Mouse (Mus musculus): ENCODE measurements around the gene Gpr146.

Gpr146 gene

DNA sequence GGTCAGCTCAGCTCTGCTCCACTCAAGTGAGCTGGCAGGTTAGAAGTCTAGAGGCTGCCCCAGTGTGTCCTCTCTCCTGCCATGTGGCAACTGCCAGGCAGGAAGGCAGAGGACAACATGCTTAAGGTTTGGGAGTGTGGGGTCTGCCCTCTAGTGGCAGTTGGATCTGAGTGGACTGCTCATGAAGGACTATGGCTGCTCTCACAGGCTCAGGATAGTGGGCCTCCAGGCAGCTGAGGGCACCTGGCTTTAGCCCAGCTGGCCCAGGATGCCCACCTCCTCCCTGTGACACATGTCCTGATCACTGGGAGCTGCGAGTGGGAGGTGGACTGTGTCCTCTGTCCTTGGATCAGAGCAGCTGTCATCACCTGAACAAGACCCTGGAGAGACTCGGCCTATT is 18.8 kb upstream of the Gpr146 start:
- DNase-seq = peak in 1 of 2 experiments; percentile 50

DNA sequence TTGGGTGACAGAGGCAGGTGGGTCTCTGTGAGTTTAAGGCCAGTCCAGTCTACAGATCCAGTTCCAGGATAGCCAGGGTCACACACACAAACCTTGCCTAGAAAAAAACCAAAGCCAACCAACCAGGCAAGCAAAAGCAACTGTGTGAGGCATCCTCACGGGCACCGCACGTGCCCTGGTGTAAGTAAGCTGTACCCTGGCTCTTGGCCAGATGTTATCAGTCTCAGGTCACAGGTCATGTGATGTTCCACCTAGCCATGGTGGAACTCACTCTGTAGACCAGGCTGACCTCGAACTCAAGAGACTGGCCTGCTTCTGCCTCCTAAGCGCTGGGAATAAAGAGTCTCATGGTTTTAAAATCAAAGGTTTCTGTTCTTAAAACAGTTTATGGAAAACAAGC is 18.3 kb upstream of the Gpr146 start:
- no peak for DNase-seq

DNA sequence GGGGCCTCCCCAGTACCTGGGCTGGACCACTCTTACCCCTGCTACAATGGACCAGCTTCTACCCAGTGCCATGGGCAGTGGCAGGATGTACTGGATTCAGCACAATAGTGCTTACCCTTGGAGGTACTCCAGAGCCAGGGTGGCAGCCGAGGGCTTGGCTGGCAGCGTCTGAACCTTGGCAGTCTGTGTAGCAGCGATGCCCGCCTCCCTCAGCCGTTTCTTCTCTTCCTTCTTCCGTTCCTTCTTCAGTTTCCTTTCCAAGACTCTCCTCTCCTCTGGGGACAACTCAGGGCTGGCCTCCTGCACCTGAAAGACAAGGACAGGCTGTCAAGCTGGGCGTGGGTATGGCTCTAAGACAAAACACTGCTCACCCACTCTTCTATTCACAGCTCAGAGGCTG is 13.6 kb upstream of the Gpr146 start:
- DNase-seq = no peak

DNA sequence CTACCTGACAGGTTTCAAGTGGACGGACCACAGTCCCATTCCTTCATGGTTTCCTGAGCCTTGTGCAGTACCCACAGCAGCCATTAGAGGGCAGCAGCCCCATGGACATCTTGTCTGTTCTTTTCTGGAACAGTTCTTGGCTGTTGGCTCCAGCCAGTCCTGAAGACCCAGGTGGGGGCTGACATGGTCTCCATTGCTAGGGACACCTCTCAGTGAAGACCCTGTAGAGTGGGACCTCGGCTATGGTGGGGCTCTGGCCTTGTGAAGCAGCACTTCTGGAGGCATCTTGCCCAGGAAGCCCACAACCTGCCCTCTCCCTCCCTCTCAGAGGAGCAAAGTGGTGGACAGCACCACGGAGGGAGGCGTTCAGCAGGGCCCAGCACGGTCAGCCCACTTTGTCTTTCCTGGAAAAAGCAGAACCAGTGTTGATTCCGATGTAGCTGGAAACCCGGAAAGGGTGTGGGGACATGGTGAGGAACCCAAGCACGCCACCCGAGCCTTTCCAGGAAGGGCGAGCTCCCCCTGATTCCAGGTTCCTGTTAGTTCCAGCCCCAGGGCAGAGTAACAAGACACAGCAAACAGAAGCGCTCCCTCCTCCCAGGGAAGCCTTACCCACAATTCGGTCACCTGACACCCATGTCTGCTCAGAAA is 13.1 kb upstream of the Gpr146 start:
- DNase-seq = peak; percentile 75 to 93

DNA sequence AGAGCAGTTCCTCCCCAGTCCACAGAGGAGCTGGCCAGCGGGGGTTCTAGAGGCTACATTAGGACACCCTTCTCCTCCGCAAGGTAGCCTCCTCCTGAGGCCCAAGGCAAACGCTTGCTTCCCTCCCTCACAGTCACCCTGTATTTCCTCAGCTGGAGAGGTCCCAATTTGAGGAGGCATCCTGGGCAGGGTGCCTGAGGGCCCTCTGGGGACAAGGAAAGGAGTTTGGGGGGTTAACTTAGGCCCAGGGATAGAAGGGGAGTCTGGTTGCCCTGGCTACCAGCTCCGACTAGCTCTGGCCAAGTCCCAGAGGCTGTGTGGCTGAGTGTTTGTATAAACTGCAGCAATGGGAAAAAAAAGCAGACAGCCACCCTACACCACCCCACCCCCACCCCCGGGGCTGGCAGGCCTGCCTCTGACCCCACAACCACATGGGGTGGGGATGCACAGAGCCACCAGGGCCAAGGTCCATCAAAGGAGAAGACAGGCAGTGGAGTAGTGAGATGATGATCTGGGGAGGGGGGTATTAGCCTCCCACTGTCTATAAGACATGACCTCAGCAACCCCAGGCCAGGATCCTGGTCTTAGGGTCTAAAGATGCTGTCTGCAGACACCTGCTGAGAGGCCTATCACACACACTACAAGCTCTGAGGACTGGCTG is 12.5 kb upstream of the Gpr146 start:
- no peak for DNase-seq

DNA sequence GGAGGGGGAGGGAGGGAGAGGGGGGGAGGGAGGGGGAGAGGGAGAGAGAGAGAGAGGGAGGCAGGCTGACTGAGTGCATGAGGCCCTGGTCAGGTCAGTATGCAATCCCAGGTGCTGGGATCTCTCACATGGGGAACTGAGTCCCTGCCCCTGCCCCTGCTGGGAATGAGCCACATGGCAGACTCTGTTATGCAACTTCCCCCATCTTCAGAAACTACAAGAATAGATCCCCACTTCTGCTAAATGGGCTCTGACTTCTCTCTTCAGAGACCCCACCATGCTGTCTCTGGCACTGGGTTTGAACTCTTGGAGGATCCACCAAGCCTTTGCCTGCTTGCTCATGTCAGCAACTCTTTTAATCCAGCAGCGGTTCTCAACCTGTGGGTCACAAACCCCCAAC is 11.7 kb upstream of the Gpr146 start:
- DNase-seq = no peak

DNA sequence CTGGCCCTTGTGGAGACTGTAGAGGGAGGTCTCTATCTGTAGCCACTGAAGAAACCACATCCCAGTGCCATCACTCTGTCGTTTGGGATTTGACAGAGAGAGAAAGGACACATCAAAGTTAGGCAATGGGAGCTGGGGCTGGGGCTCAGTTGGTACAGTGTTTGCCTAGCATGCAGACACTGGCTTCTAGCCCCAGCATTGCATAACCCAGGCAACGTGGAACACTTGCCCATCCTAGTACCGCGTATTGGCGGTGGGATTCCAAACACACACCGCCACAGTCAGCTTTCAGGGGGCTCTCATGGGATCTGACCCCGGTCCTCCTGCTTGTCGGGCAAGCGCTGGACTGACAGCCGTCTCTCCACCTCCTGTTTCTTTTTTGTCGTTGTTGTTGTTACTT is 11.0 kb upstream of the Gpr146 start:
- DNase-seq = no peak

DNA sequence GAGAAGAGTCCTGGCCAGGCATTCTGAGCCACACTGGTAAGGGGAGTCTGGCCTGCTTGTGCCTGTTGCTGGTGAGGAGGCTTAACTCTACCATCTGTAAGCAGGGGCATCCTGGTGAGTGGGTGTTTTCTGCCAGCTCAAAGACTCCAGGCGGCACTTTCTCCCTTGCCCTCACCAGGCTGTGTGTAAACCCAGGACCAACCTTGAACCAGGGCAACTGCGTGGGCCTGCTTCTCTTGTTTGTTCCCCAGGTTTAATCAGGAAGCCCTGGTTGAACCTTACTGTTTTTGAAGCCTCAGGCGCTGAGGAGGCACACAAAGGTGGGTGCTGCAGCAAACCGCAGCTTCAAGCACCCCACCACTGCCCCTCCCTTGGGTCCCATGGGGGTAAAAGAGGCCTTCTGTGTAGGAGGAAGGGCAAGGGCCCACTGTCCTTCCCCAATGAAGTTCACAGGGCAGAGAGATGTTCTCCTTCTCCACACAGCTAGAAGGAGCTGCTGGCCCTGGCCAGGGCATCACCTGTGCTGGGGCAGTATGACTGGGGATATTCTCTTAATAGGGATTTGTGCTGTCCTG is 9.5 kb upstream of the Gpr146 start:
- DNase-seq = peak; percentile 70 to 75

DNA sequence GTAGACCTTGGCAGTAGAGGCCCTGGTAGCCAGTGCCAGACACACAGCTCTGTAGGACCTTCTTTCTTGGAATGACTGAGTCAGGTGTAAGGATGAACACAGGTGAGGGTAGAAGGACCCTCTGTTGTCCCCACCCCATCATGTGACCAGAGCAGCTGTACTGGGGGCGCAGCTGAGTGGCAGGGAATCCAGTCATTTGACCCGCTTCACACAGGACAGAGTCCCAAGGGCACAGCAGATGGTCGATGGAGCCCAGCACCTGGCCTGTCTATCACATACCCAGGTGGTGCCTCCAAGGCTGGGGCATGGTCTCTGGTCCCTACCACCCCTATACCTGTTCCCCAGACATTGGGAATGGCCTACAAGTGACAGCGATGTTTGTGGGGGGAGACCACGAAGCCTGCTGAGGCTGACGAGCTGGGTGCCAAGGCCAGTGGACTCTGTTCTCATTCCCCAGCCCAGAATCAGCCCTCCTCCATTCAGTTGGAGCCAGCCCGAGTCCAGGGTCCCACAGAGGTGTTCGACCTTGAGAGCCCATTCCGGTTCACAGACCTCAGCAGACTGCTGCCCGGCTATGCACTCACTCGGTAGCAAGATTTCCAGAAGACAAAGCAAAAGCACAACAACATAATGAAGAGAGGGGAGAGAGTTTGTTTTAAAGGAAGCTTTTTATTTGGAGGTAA is 8.7 kb upstream of the Gpr146 start:
- DNase-seq = no peak

DNA sequence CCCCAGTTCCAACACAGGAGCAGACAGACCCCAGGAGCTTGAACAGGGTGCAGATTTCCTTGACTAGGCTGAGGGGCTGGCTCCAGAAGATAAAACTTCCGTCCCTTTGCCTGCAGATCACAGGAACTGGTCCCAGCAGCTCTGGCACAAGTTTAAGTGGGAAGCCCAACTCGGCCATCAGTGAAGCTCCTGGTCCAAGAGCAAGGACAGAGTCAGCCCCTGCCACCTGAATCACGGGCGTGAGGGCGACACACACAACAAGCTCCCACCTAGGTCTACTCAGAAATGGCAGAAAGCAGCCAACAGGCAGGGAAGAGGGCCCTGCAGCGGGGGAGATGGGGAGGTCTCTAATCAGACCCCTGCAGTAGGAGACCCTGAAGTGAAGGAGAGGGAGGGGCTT is 7.2 kb upstream of the Gpr146 start:
- DNase-seq = no peak

DNA sequence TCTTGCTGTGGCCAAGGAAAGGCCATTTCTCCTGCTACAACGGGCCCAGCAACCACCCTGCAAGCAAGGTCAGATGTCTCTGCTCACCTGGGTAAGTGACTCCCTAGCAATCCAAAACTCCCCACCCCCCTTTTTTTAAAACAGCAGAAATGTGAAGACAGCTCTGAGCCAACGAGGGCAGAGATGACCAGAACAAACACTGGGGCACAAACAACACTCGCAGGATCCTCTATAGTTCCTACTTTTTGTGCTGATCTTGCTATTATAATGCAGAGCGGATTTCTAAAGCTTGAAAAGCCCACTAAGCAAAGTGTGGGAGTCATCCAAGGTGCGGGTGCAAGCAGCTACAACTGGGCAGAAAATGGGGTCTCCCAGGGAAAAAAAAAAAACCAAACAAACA is 6.4 kb upstream of the Gpr146 start:
- DNase-seq = no peak

DNA sequence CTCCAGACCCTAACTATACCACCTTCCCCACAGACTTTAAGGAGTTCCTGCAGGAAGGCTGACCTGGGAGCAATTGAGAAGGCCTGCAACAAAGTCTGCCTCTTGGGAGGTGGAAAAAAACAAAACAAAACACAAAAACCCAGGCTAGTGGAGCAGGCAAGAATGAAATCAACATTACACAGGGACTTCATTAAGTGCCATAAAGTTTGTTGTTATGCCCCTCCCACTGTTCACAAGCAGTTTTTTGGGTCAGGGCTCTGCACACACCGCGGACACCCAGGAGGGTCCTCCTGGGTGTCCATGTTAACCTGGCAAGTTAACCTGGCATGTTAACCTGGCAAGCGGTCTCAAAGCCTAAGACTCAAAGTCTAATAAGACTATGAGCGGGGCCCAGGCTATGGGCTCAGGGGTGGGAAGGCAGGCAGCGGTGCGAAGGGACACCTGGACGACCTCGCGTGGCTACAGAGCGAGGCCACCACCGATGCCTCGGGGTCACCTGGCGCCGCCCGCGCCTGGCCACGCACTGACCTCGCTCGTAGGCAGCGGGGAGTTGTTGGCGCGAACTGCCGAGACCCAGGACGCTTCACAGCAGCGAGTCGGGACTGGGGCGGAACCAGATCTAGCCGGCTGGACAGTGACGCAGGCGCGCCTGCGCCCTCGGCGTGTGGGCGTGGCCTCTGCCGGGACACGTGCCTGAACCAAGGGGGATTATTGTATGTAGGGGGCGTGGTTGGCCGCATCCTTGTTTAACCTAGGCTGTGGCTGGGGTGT is 5.7 kb upstream of the Gpr146 start:
- peak; percentile 86 to 94 for DNase-seq

DNA sequence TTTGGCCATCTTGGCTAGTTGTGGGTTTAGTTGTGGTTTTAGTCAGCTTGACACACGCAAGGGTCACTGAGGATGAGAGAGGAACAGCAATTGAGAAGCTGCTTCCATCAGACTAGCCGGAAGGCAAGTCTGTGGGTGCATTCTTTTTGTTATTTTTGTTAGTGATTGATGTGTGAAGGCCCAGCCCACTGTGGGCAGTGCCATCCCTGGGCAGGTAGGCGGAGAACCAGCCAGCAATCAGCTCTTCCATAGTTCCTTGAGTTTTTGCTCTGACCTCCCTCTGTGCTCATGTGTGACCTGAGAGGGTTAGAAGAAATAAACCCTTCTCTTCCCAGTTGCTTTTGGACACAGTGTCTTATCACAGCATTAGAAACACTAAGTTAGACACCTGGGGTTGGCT is 4.4 kb upstream of the Gpr146 start:
- DNase-seq = no peak

DNA sequence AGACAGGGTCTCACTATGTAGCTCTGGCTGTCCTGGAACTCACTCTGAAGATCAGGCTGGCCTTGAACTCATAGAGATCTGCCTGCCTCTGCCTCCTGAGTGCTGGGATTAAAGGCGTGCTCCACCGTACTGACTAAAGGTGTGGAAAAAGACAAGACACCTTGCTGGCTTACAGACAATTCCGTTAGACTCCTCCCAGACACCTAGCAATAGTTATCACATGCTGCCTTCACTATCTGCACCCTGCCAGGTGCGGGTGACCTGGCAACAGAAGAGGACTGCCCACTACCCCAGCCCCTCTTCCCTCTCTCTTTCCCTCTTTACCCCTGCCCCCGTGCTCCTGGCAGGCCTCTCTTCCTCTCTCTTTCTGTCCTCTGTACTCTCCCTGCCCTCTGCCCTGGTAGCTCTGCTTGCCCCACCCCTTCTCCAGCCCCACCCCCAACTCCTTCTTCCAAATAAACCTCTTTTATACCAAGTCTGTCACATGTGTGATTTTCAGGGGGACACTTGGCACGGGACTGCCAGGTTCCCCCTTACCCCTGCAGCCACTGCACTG is 3.5 kb upstream of the Gpr146 start:
- DNase-seq = no peak

DNA sequence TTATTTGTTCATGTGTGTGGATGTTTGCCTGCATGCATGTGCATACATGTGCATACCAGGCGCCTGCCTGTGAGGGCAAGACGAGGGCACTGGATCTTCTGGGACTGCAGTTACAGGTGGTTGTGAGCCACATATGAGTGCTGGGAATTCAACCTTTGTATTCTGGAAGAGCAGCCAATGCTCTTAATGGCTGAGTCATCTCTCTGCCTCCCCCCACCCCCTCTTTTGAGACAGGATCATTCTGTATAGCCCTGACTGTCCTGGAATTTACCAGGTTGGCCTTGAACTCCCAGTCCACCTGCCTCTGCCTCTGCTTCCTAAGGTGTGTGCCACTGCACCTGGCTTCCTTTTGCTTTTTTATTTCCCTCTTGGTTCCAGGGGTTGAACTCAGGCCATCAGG is 2.7 kb upstream of the Gpr146 start:
- DNase-seq = no peak

DNA sequence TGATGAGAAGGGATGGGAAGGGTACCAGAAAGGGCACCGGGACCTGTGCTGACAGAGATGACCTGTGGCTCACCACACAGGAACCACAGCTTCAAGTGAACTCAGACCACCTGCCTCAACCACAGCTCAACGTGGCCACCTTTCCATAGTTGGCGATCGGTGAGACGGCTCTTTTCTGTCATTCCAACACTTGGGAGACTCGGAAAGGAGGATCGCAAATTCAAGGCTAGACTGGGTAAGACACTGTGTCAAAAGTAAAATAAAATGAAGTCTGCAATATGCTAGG is 717 bp downstream of the Gpr146 start:
- no peak for DNase-seq

DNA sequence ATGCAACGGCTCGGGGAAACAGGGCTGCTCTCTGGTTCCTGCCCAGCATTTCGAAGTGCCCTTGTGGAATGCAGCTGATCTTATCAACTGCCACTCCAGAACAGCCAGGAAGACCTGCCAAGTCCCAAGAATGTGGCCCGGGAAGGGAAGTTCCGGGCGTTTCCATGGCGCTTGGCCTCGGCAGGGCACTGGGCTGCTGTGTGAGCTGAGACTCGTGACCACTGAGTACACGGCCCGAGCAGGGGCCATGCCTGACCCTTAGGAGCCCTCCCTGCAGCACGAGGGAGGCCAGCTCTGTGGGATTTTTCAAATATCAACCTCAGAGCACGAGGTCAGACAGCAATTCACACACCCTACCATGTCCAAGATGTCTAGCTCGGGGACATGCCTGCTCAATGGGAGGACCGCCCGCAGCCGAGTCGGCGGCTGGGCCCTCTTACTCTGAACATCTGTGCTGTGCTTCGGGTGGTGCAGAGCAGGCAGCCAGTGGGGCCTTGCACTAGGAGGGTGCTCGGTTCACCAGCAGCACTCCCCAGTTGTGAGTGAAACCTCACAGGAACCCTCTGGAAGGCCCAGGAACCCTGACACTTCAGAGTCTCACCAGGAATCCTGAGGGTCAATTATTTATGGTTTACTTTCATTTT is 1.6 kb downstream of the Gpr146 start:
- DNase-seq = peak in 1 of 2 experiments; percentile 33

DNA sequence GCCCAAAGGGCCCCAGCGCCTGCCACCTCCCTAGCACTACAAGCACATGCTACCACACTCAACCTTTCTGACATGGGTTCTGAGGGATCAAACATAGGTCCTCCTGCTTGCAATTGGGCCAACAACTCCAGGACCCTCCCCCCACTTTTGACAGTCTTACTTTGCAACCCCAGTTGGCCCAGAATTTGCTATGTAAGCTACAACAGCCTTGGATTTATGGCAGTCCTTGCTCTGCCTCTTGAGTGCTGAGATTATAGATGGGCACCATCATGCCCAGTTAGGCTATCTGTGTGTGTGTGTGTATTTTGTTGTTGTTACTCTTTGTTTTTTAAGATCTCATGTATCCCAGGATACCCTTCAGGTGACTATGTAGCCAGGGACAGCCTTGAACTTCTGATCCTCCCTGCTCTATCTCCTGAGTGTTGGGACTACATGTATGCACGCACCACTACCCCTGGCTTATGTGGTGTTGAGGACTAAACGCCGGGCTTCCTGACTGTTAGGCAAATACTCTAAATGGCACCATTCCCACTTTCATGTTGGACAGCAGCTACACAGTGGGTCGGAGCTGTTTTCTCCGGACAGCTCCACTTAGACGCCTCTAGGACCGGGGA is 2.4 kb downstream of the Gpr146 start:
- DNase-seq = no peak

DNA sequence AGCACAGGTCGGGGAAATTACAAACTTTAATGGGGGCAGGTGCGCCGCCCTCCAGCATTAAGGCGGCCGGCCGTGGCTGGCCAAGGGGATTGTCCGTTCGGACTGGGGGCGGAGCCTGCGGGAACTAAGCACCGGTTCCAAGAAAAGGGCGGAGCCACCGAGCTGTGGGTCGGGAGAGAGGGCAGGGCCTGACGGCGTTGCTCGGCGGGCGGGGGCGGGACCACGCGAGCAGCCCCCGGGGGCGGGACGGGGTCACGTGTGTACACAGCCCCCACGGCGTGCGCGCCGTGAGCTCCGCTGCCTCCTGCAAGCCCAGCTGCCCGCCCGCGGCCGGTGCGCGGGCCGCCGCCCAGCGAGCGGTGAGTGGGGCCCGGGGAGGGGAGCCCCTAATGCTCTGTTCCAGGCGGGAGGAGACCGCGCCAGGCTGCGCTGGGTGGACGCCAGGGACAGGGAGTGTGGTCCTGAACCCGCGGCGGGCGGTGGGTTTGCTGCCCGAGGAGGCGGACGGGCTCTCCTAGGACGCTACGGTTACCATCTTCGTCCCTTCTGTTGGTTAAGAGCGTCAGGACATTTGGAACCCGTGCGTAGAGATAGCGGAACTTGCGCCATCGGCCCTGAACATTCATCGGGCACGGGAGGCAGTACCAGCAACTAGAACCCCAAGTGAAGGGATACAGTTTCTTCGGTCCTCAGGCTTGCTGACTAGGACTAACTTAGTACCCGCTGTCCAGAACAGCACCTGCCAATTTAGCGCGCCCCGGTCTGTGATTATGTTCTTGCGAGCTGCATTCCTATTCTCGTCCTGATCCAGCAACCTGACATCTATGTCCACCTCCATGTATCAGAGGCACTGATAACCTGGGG is 3.1 kb downstream of the Gpr146 start:
- peak; percentile 86 to 87 for DNase-seq

DNA sequence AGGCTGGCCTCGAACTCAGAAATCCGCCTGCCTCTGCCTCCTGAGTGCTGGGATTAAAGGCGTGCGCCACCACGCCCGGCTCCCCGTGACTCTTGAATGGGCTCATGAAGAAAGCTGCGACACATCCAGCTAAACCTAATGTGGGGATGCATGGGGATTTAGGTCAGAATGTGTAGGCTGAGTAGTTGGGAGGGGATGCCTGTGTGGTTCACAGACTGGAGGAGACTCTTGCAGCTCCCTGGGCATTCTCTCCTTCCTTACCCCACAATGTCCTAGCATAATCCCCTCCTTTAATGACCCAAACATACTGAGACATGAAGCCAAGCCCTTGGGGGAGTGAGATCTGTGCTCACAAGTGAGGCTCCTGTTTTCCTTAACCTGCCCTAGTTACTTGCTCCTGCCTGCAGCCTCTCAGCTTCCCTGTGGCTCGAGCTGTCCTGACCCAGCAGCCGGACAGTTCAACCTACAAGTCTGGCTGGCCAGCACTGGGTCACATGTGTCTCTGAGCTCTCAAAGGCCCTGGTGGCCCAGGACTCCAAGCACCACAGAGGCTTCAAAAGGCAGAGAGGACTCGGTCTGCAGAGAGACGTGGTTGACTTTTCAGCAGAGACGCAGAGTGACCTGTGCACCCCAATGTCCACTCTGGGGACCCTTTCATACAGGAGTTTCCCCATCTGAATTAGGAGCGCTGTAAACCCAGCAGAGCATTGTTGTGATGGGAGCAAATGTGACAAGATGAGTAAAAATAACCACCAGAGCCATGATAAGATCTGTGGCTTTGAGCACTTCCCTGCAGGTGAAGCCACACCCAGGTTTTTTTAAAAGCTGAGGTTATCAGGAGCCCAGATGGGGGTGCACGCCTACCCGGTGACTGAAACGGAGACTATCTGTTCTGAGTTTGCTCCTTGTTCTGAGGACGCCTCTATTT is 4.4 kb downstream of the Gpr146 start:
- peak; percentile 47 to 56 for DNase-seq

Measured in spleen, adult 18-20 months (tissue).